Mouse (Mus musculus) c-Kit-negative CD71-positive TER-119-positive erythroid progenitor cells, embryonic 14.5 days (primary cell): ENCODE data around the gene Cd81.

Experiments
- DNase-seq: peaks from one replicate; pipeline ENCODE4 v3.0.0-alpha.2; 2013; ENCODE audit warnings: low read depth, low spot score

The Cd81 gene

DNA sequence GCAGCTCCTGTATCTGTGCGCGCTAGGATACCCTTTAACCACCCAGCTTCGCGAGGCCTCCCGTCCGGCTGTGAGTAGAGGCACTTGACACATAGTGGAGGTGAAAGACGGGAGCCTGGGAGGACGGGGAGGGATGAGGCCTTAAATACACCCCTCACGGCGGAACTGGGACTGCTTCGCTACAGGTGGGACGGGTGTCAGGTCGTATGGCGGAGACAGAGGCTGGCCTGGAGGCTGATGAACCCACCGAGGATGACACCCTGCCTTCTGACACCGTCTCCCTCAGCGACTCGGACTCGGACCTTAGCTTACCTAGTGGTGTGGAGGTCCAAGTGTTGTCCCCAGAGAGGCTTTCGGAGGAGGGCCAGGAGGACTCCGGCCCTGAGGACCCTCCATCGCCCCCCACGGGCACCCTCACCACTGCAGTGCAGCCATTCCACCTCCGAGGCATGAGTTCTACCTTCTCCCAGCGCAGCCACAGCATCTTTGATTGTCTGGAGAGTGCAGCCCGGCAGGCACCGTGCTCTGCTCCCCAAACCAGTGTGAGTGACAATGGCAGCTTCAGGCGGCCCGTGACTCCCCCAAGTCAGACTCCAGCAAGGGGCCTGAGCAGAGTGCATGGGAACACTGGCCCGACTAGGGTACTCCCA is 17.3 kb downstream of the Cd81 start:
- no peak for DNase-seq

DNA sequence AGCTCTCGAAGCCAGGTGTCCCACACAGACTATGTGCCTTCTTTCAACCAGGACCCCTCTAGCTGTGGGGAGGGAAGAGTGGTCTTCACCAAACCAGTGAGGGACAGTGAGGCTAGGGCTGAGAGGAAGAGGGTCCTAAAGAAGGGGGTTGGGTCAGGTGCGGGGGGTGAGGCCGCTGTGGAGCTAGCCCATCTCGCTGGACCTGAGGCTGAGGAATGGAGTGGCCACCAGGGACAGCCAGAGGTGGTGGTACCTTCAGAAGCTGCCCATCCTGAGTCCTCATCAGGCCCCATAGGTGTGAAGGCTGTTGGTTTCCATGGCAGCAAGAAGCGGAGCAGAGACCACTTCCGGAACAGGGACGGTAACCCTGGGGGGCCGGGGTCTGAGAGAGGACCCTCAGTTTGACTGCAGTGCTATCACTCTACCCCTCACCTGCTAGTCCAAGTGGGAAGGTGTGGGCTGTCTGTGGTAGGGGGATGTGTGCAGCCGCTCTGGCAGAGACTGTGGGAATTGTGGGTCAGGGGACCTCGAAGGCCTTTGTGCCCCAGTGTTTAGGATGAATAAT is 18.0 kb downstream of the Cd81 start:
- DNase-seq = no peak

DNA sequence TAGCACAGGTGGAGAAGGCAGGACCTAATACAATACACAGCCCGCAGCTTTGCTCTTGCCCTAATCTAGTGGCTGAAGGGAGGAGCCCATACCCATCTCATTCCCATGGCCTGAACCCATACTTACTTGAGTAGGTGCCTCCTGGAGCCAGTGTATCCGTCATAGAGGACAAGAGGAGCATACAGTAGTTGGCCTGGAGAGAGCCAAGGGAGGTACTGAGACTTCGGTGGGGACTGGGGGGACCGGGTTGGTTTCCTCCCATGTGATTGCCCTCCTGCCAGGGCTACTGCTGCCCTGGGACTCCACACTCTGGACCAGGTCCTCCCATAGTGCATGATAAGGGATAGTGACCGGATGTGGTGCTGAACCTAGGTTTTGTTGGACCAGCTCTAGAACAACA is 20.1 kb downstream of the Cd81 start:
- no peak for DNase-seq

DNA sequence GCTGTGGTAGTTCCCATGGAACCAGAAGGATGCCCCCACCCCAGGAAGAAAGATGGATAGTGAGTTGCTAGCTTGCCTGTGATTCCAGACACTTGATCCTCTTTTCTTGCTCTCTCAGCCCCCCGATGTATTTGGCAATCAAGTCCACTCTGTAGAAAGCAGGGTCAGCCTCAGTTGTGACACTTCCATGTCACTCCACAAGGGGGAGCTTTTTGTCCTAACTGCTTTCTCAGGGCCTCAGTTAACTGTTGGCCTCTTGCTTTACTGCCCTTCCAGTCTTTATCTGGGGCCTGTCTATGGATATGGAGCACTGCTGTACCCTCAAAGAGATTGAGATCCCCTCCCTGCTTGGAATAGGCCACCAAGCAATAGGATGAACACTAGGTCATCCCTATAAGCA is 20.5 kb downstream of the Cd81 start:
- DNase-seq = no peak

DNA sequence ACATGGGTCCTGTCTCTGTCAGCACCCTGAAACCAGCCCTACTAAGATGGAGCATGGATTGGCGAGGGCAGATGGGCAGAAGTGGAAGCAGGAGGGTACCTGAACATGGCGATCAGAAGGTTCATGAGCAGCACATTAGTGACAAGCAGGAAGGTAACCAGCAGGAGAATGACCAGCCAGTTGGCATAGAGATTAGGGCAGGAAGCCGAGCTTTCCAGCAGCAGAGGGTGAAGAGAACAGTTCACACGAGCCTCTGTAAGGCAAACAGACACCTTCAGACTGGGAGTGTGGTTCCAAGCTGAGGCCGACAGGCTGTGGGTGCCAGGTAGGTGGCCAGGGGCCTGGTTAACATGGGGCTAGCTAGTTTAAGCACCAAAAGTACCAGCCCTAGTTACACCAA is 22.9 kb downstream of the Cd81 start:
- no peak for DNase-seq

DNA sequence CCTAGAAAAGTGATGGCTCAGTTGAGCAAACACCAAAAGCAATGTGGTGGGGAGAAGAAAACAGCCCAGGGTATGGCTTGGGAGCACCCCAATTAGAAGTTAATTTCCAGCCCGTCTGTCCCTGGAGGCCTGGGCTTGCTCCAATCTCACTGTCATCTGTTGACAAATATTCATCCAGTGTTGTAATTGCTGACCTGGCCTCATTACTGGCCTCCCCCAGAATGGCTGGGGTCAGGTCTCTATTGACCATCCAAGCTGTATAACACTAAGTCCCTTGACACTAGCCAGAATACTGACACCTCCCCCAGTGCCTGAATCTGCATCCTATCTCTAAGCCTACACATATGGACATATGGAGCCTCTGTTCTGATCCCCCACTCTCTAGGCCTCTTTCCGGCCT is 24.8 kb downstream of the Cd81 start:
- DNase-seq = no peak

DNA sequence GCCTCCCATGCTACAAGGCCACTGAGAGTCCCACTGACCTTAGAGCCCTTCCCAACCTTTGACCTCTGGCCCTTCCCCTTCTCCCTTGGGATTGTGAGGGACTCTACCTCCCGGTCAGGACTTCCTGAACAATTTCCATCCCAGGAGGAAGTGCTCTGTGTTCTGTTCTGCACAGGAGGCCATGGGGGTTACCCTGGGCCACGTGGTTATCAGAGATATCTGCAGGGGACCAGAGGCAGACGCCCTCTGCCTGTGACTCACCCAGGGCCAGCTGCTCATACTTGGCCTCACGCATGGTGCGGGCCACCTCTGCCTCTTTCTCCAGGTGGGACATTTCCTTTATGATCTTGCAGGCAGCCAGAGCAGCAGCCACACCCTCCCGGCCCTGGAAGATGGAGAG is 29.5 kb downstream of the Cd81 start:
- DNase-seq = no peak

DNA sequence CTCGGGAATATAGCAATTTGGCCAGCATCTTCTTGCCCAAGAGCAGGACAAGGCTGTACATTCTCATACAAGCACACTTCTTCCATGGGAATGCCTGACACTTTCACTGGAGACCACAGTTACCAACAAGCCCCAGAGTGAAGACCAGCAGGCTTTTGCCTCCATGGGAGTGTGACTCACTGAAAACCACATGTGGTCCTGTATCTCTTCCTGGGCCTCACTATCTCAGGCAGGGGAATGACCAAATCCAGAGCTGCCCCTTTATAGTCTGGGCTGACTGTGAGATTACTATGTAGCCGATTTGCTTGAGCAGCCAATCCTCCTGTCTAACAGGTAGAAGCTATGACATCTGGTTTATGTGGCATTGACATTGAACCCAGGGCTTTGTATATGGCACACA is 31.2 kb downstream of the Cd81 start:
- no peak for DNase-seq

DNA sequence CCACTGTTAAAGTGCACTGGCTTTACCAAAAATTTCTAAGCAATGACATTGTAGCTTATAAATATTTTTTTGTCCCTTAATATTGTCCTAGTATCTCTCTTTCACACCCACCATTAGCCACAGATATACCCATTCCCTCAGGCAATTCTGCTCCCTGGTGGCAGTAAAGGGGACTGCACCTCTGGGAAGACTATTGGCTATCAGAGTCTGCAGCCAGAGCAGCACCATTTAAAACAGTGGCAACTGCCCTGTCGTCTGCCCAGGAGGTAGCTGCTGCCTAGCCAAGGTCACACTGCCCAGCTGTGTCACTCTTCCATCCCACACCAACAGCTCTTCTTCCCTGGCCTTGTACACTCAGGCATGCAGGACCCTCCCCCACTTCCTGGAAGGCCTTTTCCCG is 33.8 kb downstream of the Cd81 start:
- DNase-seq = no peak

DNA sequence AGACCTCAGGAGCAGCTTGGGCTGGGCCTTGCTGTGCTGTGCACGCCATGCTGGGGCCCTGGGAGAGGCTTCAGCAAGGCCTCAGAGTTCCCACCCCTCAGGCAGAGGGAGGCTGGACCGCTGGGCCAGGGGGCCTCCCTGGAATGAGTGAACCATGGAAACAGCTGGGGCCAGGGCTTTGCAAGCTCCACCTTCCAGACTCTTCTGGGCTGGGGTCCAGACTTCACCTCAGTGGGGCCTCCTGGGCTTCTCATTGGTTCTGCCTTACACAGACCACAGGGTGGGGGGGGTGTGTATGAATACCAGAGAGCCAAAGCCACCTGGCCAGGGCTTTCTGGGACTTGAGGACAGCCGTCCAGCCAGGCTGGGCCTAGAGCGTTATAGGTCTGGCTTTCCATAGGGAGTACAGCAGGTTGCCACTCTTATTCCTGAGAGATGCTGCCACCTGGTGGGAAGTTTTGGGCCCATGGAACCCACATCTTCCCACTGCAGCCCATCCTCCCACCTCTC is 34.6 kb downstream of the Cd81 start:
- DNase-seq = no peak

DNA sequence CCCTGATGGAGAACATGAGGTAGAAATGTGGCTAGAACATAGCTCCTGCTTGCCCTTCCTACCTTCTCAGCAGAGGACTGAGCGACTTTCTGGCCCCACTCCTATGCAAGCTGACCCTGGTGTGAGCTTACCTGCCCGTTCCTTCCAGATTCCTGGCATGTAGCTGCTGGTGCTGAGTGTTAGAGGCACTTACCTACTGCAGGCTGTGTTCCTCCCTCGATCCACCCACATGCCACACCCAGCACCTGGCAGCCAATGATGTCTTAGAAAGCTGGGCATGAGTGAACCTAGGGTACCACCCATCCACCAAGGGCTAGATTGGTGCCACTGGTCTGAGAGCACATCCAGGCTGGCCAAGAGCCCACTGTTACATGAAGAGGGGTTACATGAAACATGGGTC is 41.3 kb downstream of the Cd81 start:
- DNase-seq = no peak

DNA sequence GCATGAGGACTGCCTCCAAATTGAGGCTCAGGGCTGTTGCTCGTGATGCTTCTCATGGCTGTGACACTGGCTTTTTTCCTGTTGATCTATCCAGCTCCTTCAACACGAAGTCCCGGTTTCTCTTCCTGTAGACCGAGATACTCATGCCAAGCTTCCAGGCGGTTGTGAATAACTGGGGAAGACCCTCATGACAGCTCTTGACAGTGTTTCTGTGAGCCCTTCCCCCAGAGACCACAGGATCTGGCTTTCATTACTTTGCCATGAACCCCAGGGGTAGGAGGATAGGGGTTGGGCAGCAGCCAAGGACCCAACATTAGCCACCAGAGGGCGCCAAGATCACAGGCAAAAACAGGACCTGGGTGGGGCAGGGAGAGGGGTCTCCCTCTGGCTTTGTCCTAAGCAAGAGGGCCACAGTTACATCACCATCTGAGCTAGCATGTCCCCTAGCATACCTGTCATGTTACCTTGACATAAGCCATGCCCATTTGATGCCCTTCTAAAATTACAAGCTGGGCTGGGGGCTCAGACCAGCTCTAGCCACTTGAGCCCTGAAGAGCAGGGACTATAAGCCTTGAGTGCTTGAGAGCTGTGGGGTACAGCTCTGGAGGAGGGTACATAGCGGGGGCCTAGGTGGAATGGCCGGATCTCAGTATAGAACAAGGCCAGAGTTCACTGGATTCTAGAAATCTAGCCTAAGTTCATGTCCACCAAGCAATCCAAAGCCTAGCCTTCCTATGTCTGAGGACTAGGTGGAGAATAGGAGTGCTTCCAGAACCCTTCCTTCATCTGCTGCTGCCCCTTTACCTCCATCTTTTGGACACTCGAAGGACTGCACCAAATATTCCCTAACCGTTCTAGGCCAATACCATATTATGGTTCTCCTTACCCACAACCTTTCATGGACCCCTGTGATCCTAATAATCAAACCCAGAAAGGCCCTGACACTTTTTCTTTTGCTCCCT is 42.3 kb downstream of the Cd81 start, which contains the start of gene Trpm5:
Gene Trpm5, minus strand, starts transcription at position 51 of the 962 bp plus-strand sequence.
- no peak for DNase-seq

DNA sequence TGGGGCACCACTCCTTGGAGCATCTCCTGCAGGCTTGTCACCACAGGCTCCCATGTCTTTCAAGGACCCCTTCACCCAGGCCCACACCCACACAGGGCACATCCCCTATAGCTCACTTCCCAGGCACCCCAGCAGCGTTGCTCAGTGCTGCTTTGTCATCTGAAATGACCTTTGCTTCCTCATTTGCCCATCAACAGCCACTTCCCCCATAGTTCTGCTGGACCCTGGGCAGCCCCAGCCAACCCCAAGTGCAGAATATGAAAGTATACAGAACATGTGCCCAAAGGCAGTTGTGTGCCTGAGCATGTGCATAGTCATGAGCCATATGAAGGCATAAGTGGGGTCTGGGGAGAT is 43.0 kb downstream of the Cd81 start:
- no peak for DNase-seq

DNA sequence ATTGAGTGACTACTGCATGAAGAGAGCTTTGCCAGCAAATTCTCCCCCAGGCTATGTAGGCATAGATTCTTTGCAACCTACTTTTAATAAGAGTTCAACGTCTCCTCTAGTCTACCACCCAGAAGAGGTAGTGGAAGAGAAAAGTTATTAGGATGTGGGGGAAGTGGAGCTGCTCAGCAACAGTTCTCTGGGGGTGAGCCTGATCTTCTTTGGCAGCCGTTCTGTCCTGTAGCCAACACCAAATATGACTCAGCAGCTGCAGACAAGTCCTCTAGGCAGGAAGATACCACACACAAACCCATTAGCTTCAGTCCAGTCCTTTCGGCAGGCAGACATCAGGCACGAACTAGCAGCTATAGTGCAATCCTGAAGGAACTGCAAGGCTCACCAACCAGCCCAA is 48.2 kb downstream of the Cd81 start:
- no peak for DNase-seq

DNA sequence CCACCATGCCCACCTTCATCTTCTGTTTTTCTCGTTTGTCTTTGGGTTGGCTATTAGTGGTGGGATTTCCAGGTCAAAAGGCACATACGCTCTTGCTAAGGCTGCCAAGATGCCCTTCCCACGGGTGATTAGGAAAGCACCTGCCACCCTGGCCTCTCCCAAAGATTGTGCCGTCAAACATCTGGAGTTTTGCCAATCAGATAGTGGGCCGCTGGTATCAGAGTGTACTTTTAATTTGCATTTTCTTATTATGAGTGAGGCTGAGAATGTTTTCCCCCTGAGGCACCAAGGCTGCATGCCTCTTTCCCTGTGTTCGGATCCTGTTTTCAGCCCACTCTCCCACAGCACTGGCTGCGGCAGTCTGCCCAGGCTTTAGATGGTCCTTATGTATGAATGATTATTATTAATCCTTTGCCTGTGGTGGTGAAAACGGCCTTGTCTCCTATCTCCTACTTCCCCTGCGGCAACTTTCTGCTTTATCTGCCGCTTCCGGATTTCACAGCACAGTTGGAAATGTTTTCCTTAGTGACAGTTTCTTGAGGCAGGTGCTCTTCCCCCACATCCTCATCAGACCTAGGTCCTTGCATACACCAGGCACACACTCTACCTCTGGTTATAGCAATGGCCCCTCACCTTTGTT is 52.8 kb downstream of the Cd81 start:
- no peak for DNase-seq

DNA sequence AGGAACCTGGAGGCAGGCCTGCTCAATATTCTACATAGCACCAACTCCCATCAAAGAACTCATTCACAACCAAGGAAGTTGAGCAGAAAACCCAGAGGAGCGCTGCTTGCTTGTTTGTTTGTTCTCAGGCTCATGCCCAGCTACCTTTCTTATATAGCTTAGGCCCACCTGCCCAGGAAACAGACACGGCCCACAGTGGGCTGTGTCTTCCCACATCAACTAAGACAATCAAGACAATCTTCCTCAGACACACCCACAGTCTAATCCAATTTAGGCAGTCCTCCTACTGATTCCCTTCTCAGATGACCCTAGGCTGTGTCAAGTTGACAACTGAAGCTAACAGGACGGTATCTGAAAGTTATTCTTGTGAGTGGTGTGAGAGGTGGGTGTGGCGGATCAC is 53.5 kb downstream of the Cd81 start, which contains the start of gene Kcnq1:
Gene Kcnq1, plus strand, starts transcription at position 301 of the 400 bp plus-strand sequence.
- DNase-seq = no peak

DNA sequence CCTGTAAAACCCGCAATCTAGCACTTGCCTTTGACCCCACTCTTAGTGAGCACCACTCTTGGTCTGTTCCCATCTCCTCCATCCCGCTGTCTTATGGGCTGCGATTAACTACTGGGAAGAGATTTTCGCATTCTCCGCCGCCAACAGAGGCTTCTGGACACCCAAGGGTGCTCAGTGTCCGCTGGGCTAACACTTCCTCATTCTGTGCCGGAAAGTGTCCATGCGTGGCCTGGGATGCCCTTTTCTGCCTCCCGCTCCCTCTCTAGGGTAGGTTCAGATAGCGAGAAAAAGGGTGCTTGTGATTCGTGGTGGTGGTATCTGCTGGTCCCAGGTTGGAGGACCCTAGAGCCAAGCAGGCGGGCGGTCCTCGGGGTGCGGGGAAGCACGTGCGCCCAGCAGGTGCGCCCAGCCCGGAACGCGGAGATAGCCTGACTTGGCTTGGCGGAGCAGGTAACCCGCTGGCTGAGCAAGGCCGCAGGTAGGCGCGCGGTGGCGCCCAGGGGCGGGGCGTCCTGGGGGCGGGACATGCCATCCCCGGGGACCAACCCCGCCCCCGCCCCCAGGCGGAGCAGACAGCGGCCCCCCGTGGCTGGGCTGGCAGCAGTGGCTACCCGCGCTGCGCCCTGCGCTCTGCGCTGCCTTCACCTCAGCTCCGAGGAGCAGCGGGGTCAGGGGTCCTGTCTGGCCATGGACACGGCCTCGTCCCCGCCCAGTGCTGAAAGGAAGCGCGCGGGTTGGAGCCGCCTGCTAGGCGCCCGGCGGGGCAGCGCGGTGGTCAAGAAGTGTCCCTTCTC is 54.3 kb downstream of the Cd81 start:
- no peak for DNase-seq

DNA sequence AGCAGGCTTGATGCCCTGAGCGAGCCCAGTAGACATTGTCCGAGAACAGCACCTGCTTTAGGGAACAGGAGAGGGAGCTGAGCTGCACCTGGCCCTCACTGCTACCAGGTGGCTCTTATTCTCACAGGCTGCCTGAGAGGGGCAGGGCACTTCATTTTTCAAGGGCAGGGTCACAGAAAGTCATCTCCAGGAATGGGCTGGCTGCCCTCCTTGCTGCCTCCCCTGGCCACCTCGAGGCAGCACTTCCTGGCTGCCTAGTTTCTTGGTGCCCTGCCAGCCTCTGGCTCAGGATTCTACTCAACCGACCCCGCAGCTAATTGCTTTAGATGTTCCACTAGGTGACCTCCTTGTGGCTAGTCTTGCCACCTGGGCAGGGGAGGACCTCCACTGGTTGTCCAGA is 55.7 kb downstream of the Cd81 start:
- DNase-seq = no peak

DNA sequence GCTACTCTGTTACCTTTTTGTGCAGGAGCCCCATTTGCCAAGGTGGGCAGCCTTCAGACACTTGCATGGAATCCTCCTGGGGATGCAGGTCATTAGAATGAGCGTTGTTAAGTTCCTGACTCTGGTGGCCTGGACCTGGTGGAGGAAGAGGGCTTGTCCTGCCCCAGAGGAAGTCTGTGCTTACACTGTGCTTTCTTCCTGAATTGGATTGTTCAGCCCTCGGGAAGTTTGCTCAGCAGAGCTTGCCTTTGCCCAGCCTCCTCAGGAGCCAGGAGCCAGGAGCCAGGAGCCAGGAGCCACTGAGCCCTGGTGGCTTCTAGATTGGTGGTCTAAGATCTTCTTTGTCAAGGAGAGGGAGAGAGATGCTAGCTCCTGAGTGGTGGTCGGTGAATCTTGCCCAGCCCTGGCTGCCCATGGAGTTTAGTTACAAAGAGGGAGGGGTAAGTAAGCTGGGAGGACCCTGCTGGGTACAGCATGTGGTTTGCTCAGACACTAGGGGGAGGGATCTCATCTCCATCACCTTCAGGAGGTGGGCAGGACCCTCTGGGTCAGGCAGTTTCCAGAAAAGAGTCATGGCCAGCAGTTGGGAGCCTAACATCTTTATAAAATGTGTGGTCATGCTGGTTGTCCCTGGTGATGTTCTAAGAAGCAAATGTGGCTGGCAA is 56.6 kb downstream of the Cd81 start:
- DNase-seq = no peak

DNA sequence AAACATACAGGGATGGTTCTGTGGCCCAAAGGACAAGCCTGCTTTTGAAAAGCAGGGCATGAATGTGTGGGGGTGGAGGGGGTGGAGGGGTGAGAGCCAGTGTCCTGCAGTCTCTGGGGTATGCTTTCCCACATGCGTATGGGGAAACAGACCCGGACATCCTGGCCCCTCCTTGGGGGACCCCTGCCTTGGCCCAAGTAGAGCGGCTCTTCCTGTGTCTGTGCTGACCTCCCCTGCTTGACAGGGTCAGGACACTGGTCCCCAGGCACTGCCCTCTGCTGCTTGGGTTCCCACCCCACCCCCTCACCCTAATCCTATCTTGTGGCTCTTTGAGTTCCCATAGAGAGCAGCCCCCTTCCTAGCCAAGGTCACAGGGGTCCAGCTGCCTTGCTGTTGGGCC is 57.2 kb downstream of the Cd81 start:
- DNase-seq = no peak

DNA sequence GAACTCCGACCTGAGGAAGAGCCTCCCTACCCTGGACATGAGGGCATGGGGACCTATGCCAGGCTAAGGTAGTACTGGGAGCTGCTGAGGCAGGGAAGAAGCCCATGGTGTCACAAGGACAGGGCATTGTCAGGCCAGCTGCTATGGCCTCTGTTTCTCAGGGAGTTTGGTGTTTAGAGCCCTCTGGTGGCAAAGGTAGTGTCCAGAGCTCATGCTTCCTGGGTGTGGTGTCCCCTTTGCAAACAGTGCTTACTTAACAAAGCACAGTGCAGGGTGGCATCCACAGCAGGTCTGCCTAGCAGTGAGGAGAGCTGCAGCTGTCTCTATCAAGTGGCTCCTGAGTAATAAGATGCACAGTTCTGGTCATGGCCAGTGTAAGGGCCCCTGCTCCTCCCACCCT is 58.3 kb downstream of the Cd81 start:
- DNase-seq = no peak
